Mouse (Mus musculus) thymus, postnatal 10 days (tissue): ENCODE measurements around the gene Mocs1.
"Not testable (repeated sequence)": the region's sequence is repeated elsewhere in the genome, so short reads cannot be mapped to it uniquely, and the experiment has no call there.

Experiments
- DNase-seq, 2 experiments: peaks; one replicate each; pipeline ENCODE4 v3.0.0; 2021; ENCODE audit warnings: low spot score in 2 of 2

Mocs1 gene

GRCm38 (mm10) chr17:49432071-49432711 lies 4.0 kb downstream of the Mocs1 start:
- DNase-seq, result no peak

GRCm38 (mm10) chr17:49433071-49433470 lies 4.9 kb downstream of the Mocs1 start:
- DNase-seq, result no peak

- DNase-seq, result no peak
These were observed 6.1 kb downstream of the Mocs1 start for GRCm38 (mm10) chr17:49434236-49434635.

- no peak for DNase-seq
These were observed 6.9 kb downstream of the Mocs1 start for GRCm38 (mm10) chr17:49435081-49435480.

- no peak for DNase-seq
These were observed 8.5 kb downstream of the Mocs1 start for GRCm38 (mm10) chr17:49436631-49437030.

GRCm38 (mm10) chr17:49437306-49437705 lies 9.1 kb downstream of the Mocs1 start:
- DNase-seq, result not testable (repeated sequence)

- no peak for DNase-seq
These were observed 10.8 kb downstream of the Mocs1 start for GRCm38 (mm10) chr17:49438822-49439574.

- no peak for DNase-seq
These were observed 11.5 kb downstream of the Mocs1 start for GRCm38 (mm10) chr17:49439706-49440105.

GRCm38 (mm10) chr17:49440331-49441130 lies 12.4 kb downstream of the Mocs1 start:
- DNase-seq, result no peak

GRCm38 (mm10) chr17:49442841-49443240 lies 14.7 kb downstream of the Mocs1 start:
- not testable (repeated sequence) for DNase-seq

GRCm38 (mm10) chr17:49448570-49449229 lies 20.5 kb downstream of the Mocs1 start:
- DNase-seq, result no peak

GRCm38 (mm10) chr17:49449230-49449608 lies 21.1 kb downstream of the Mocs1 start:
- DNase-seq, result no peak

- no peak for DNase-seq
These were observed 22.8 kb downstream of the Mocs1 start for GRCm38 (mm10) chr17:49450922-49451321.

- DNase-seq, result no peak
These were observed 28.2 kb downstream of the Mocs1 start for GRCm38 (mm10) chr17:49456334-49456733.

GRCm38 (mm10) chr17:49457833-49458232 lies 29.7 kb downstream of the Mocs1 start:
- DNase-seq, result no peak

- no peak for DNase-seq
These were observed 30.2 kb downstream of the Mocs1 start for GRCm38 (mm10) chr17:49458386-49458785.

- DNase-seq, result no peak
These were observed 36.7 kb downstream of the Mocs1 start for GRCm38 (mm10) chr17:49464884-49465283.

- DNase-seq, result peak in 1 of 2 experiments; percentile 55
These were observed 40.1 kb downstream of the Mocs1 start for GRCm38 (mm10) chr17:49468223-49468622.

GRCm38 (mm10) chr17:49472626-49473025 lies 44.5 kb downstream of the Mocs1 start:
- no peak for DNase-seq

GRCm38 (mm10) chr17:49474051-49474450 lies 45.9 kb downstream of the Mocs1 start:
- DNase-seq, result no peak

GRCm38 (mm10) chr17:49475174-49475573 lies 47.0 kb downstream of the Mocs1 start:
- no peak for DNase-seq

GRCm38 (mm10) chr17:49477370-49477769 lies 49.2 kb downstream of the Mocs1 start:
- DNase-seq, result no peak
